ENCODE assay signal across 28 mouse cellular contexts in genomic region chr2:165009161-165009560, GRCm38 (mm10). TPM values are rescaled to one million over a fixed set of nuclear protein-coding genes. Genes with fewer than 3 reads are reported as not detected.
"Had no signal": no experiment of that assay in that cellular context is flagged by ENCODE, and none has a peak within 500 bp of the region (broad histone marks: within the 10 kb centered on the region; RNA-seq: fewer than 3 reads in every experiment).

No protein-coding gene starts in this region.

- H3K4me3 ChIP-seq: limb, embryonic 10.5 days; limb, embryonic 12.5 days; limb, embryonic 13.5 days; limb, embryonic 15.5 days; liver, embryonic 12.5 days; liver, embryonic 13.5 days; liver, embryonic 15.5 days; lung, embryonic 15.5 days; megakaryocyte, embryonic 14.5 days; midbrain, embryonic 10.5 days; midbrain, embryonic 12.5 days; midbrain, embryonic 13.5 days; midbrain, embryonic 15.5 days; myocyte; neural tube, embryonic 12.5 days had no signal

- H3K27me3 ChIP-seq: limb, embryonic 12.5 days; limb, embryonic 13.5 days; limb, embryonic 15.5 days; liver, embryonic 12.5 days; liver, embryonic 13.5 days; liver, embryonic 15.5 days; lung, embryonic 15.5 days; megakaryocyte, embryonic 14.5 days; midbrain, embryonic 12.5 days; midbrain, embryonic 13.5 days; midbrain, embryonic 15.5 days; neural tube, embryonic 12.5 days had no signal

- H3K4me1 ChIP-seq: limb, embryonic 10.5 days; limb, embryonic 12.5 days; limb, embryonic 13.5 days; limb, embryonic 15.5 days; lung, embryonic 15.5 days; megakaryocyte, embryonic 14.5 days; midbrain, embryonic 10.5 days; midbrain, embryonic 12.5 days; midbrain, embryonic 13.5 days; midbrain, embryonic 15.5 days; neural tube, embryonic 12.5 days had no signal

- H3K27ac ChIP-seq: limb, embryonic 10.5 days; limb, embryonic 12.5 days; limb, embryonic 13.5 days; limb, embryonic 15.5 days; liver, embryonic 12.5 days; liver, embryonic 13.5 days; liver, embryonic 14.5 days; liver, embryonic 15.5 days; lung, embryonic 15.5 days; macrophage; midbrain, embryonic 10.5 days; midbrain, embryonic 12.5 days; midbrain, embryonic 13.5 days; midbrain, embryonic 15.5 days; neural tube, embryonic 12.5 days had no signal

- H3K9me3 ChIP-seq: limb, embryonic 10.5 days; limb, embryonic 12.5 days; limb, embryonic 13.5 days; limb, embryonic 15.5 days; liver, embryonic 12.5 days; liver, embryonic 13.5 days; liver, embryonic 15.5 days; lung, embryonic 15.5 days; megakaryocyte, embryonic 14.5 days; midbrain, embryonic 10.5 days; midbrain, embryonic 12.5 days; midbrain, embryonic 13.5 days; midbrain, embryonic 15.5 days; neural tube, embryonic 12.5 days had no signal

- H3K9ac ChIP-seq: limb, embryonic 12.5 days; limb, embryonic 13.5 days; limb, embryonic 15.5 days; liver, embryonic 12.5 days; liver, embryonic 13.5 days; liver, embryonic 14.5 days; liver, embryonic 15.5 days; liver, postnatal 0 days; lung, embryonic 14.5 days; lung, embryonic 15.5 days; midbrain, embryonic 12.5 days; midbrain, embryonic 13.5 days; midbrain, embryonic 15.5 days; neural tube, embryonic 12.5 days had no signal

- DNase-seq: left cerebral cortex, postnatal 4 days; liver, embryonic 13.5 days; liver, postnatal 0 days; lung, adult 18-20 months; lung, adult 2 months; lung, embryonic 14.5 days; lung, postnatal 10 days; lung, postnatal 14 days; lung, postnatal 36 days; lung, postnatal 4 days; midbrain, embryonic 14.5 days had no signal

RNA-seq across cellular contexts. Expression of gene Cd40, which starts 46.3 kb away (rescaled TPM):
- total RNA-seq: megakaryocyte-erythroid progenitor cell, adult 5-6 weeks had no signal

RNA-seq across cellular contexts. Expression of gene Slc12a5, which starts 48.6 kb away (rescaled TPM):
- polyA plus RNA-seq: macrophage had no signal
